Mouse (Mus musculus): Measurements from ENCODE around the gene 1700003E16Rik. TPM values are rescaled to one million over a fixed set of nuclear protein-coding genes. Genes with fewer than 3 reads are reported as not detected.

Gene 1700003E16Rik
- polyA plus RNA-seq, 1 experiment from 2014 or later, result 1.0 TPM

- under 1% methylated on average over 49 of the region's 49 CpGs for WGBS
- H3K27ac ChIP-seq (ENCODE audit: low read depth, low read length), result no peak overlapping the region
- H3K4me3 ChIP-seq (ENCODE audit: low read depth, low read length), result peak overlapping the region; percentile 52
- peak overlapping the region; percentile 45 for H3K9ac ChIP-seq (ENCODE audit: low read depth, low read length)
- ATAC-seq, result peak; percentile 37
- peak overlapping the region; percentile 88 for H3K4me2 ChIP-seq (replicated peaks; ENCODE audit: low read depth)
- H3K4me1 ChIP-seq (replicated peaks; ENCODE audit: control insufficient read depth, insufficient read depth, low read length), result 0 out of 2 replicates have a peak, but pooled peaks cover 12% of the 10 kb centered on the region
- no peak for TF ChIP-seq CTCF (IDR thresholded peaks at IDR 0.05; ENCODE audit: low read depth)
- H3K36me3 ChIP-seq (ENCODE audit: control insufficient read depth, insufficient read depth), result no peaks in the 10 kb centered on the region
- H3K9me3 ChIP-seq (ENCODE audit: control insufficient read depth), result no peaks in the 10 kb centered on the region
- peaks cover 13% of the 10 kb centered on the region; the same call in 1 of the 2 replicates for H3K27me3 ChIP-seq (replicated peaks; ENCODE audit: control insufficient read depth, insufficient read depth, low read length)
These were observed 5.9 kb downstream of the 1700003E16Rik start for GRCm38 (mm10) chr6:83161921-83162641.

- WGBS, result under 1% methylated on average over 8 of the region's 8 CpGs
These were observed 6.5 kb downstream of the 1700003E16Rik start for GRCm38 (mm10) chr6:83162701-83163100.

GRCm38 (mm10) chr6:83165026-83165606, 8.9 kb downstream of the 1700003E16Rik start:
- WGBS, result 3% methylated on average over 6 of the region's 6 CpGs

More at GRCm38 (mm10) chr6:83162701-83163100, 6.5 kb downstream of the 1700003E16Rik start:
- ATAC-seq, result peak; percentile 34
- Histone ChIP-seq H3K9ac (ENCODE audit: low read depth, low read length) (peak overlapping the region; percentile 45), H3K4me2 (replicated peaks; ENCODE audit: low read depth) (peak overlapping the region; percentile 88), H3K27me3 (replicated peaks; ENCODE audit: control insufficient read depth, insufficient read depth, low read length) (peaks cover 13% of the 10 kb centered on the region; the same call in 1 of the 2 replicates), H3K9me3 (ENCODE audit: control insufficient read depth) (no peaks in the 10 kb centered on the region), H3K27ac (ENCODE audit: low read depth, low read length) (no peak overlapping the region), H3K36me3 (ENCODE audit: control insufficient read depth, insufficient read depth) (no peaks in the 10 kb centered on the region), H3K4me3 (ENCODE audit: low read depth, low read length) (peak overlapping the region; percentile 52), H3K4me1 (replicated peaks; ENCODE audit: control insufficient read depth, insufficient read depth, low read length) (0 out of 2 replicates have a peak, but pooled peaks cover 12% of the 10 kb centered on the region)
- TF ChIP-seq CTCF (IDR thresholded peaks at IDR 0.05; ENCODE audit: low read depth), result peak; percentile 85

GRCm38 (mm10) chr6:83165607-83166242, 9.5 kb downstream of the 1700003E16Rik start, which contains the start of gene Dctn1:
Dctn1 (plus strand) TSS chr6:83165920.
- peak within 1 kb of the TSS; percentile 67 for H3K27ac ChIP-seq (ENCODE audit: low read depth, low read length)
- WGBS, result under 1% methylated on average over 55 of the region's 58 CpGs
- peak; percentile 81 for ATAC-seq
- peak within 1 kb of the TSS; percentile 59 for H3K4me2 ChIP-seq (replicated peaks; ENCODE audit: low read depth)
- peak within 1 kb of the TSS; percentile 69 for H3K4me3 ChIP-seq (ENCODE audit: low read depth, low read length)
- TF ChIP-seq CTCF (IDR thresholded peaks at IDR 0.05; ENCODE audit: low read depth), result peak; percentile 95
- H3K9me3 ChIP-seq (ENCODE audit: control insufficient read depth), result no peaks in the 10 kb centered on the region
- no peaks in the 10 kb centered on the region for H3K36me3 ChIP-seq (ENCODE audit: control insufficient read depth, insufficient read depth)
- peak within 1 kb of the TSS; percentile 68 for H3K9ac ChIP-seq (ENCODE audit: low read depth, low read length)
- peaks cover 12% of the 10 kb centered on the region; the same call in 1 of the 2 replicates for H3K27me3 ChIP-seq (replicated peaks; ENCODE audit: control insufficient read depth, insufficient read depth, low read length)
- H3K4me1 ChIP-seq (replicated peaks; ENCODE audit: control insufficient read depth, insufficient read depth, low read length), result peaks cover 12% of the 10 kb centered on the region; the same call in 1 of the 2 replicates

More at GRCm38 (mm10) chr6:83165026-83165606, 8.9 kb downstream of the 1700003E16Rik start:
- H3K4me3 ChIP-seq (ENCODE audit: low read depth, low read length), result peak overlapping the region; percentile 69
- H3K4me2 ChIP-seq (replicated peaks; ENCODE audit: low read depth), result peak overlapping the region; percentile 59
- TF ChIP-seq CTCF (IDR thresholded peaks at IDR 0.05; ENCODE audit: low read depth), result no peak
- peaks cover 12% of the 10 kb centered on the region; the same call in 1 of the 2 replicates for H3K4me1 ChIP-seq (replicated peaks; ENCODE audit: control insufficient read depth, insufficient read depth, low read length)
- ATAC-seq, result peak; percentile 6; the same call in 1 of the 2 replicates
- no peaks in the 10 kb centered on the region for H3K9me3 ChIP-seq (ENCODE audit: control insufficient read depth)
- H3K36me3 ChIP-seq (ENCODE audit: control insufficient read depth, insufficient read depth), result no peaks in the 10 kb centered on the region
- peak overlapping the region; percentile 68; the same call in 1 of the 2 replicates for H3K9ac ChIP-seq (ENCODE audit: low read depth, low read length)
- peaks cover 13% of the 10 kb centered on the region; the same call in 1 of the 2 replicates for H3K27me3 ChIP-seq (replicated peaks; ENCODE audit: control insufficient read depth, insufficient read depth, low read length)
- H3K27ac ChIP-seq (ENCODE audit: low read depth, low read length), result peak overlapping the region; percentile 3; the same call in 1 of the 2 replicates

GRCm38 (mm10) chr6:83166243-83166630, 10.0 kb downstream of the 1700003E16Rik start:
- H3K4me3 ChIP-seq (ENCODE audit: low read depth, low read length), result peak overlapping the region; percentile 69
- no peaks in the 10 kb centered on the region for H3K9me3 ChIP-seq (ENCODE audit: control insufficient read depth)
- H3K4me2 ChIP-seq (replicated peaks; ENCODE audit: low read depth), result peak overlapping the region; percentile 59
- H3K27ac ChIP-seq (ENCODE audit: low read depth, low read length), result peak overlapping the region; percentile 67; the same call in 1 of the 2 replicates
- H3K9ac ChIP-seq (ENCODE audit: low read depth, low read length), result peak overlapping the region; percentile 68
- under 1% methylated on average over 12 of the region's 12 CpGs for WGBS
- TF ChIP-seq CTCF (IDR thresholded peaks at IDR 0.05; ENCODE audit: low read depth), result 0 out of 2 replicates have a peak, but pooled peaks have one; percentile 3
- H3K4me1 ChIP-seq (replicated peaks; ENCODE audit: control insufficient read depth, insufficient read depth, low read length), result peaks cover 12% of the 10 kb centered on the region; the same call in 1 of the 2 replicates
- H3K27me3 ChIP-seq (replicated peaks; ENCODE audit: control insufficient read depth, insufficient read depth, low read length), result peaks cover 7% of the 10 kb centered on the region; the same call in 1 of the 2 replicates
- H3K36me3 ChIP-seq (ENCODE audit: control insufficient read depth, insufficient read depth), result no peaks in the 10 kb centered on the region
- no peak for ATAC-seq

Measured in intestine, postnatal 0 days (tissue).